Mouse (Mus musculus): ENCODE data around the gene Srpk2.

DNA sequence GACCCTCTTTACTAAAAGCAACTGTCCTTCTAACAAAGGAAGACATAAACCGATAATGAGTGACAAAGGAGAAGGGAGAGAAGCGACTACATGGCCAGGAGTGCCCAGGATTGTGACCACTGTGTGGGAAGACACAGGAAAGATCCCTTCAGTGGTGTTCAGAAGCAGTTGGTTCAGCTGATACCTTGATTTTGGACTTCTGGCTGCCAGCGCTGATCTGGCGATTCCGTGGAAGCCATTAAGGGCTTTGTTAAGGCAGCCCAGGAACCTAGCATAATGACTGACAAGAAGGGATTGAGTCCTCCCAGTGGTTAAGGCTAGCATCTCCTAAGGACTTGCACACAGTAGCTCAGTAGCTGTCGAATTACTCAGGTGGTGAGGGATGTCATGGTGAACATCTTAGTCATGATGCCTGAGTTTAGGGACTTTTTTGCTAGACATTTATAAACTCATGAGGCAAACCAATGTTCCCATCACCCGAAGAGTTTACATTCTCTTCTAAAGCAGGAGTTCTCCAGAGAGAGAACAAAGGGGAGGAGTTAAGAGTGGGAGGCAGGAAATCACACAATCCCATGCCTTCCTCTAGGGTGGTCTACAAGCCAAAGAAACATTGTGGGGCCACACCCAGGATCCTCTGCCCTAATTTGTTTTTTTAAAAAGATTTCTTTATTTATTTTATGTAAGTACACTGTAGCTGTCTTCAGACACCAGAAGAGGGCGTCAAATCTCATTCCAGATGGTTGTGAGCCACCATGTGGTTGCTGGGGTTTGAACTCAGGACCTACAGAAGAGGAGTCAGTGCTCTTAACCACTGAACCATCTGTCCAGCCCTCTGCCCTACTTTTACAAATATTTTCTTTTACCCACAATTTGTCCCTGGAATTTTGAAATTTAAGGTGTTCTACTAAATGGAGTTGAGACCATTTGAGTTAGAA is 29.3 kb upstream of the Srpk2 start:
- no peak for TF ChIP-seq POU5F1 (IDR thresholded peaks at IDR 0.05; ENCODE audit: borderline replicate concordance, low read length)
- TF ChIP-seq CTCF (conservative IDR thresholded peaks at IDR 0.05; ENCODE audit: low read length): peak; percentile 23; the same call in 1 of the 2 replicates

Measured in E14TG2a.4 (cell line).